Mouse (Mus musculus) cerebellum, adult 9-11 months (tissue): ENCODE data around the gene Smg9.

ENCODE experiments used
- DNase-seq: peaks from one replicate; pipeline ENCODE4 v3.0.0; 2022

Gene Smg9

DNA sequence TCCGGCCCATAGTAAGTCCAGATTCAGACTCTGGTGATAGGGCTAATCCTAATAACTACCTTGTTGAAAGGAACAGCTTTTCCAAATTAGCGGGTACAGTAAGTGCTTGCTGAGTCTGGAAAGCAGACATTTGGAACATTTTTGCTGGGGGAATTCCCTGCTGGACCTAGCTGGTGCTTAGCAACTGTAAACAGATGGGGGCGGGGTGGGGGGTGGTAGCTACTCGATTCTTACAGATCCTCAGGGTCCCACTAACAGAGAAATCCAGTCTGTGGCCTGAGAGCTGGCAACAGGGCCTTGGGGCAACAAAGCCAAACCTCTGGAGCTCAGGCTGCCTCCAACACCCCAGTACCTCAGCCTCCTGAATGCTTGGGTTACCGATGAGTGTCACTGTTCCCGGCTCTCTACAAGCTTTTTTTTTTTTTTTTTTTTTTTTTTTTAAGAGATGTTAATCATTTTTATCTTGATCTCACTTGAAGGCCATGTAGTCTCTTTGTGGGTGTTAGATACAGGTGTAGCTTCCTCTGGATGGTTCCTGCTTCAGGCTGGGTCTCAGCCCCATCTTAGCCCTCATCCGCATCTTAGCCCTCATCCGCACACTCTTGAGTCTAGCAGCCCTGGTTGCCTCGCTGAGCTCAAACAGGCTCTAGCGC lies 21.2 kb upstream of the Smg9 start:
- DNase-seq: no peak

DNA sequence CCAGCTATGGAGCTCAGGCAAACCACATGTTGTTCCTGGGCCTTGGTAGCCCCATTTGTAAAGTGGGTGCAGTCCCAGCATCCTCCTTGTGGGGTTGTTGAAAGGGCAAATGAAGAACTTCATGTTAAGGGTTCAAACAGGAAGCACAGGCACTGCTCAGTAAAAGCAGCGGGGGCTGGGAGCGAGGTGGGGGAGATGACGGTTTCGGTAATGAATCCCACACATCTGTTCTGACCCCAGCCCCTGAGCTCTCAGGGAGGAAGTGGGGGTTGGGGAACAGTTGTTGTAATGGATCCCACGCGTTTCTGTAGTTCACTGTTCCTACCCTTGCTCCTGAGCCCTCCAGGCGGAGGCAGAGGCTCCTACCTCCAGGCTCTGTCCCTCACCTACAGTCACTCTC lies 19.5 kb upstream of the Smg9 start:
- no peak for DNase-seq

- DNase-seq: no peak
Observed at GRCm38 (mm10) chr7:24380370-24380769, 19.0 kb upstream of the Smg9 start.

DNA sequence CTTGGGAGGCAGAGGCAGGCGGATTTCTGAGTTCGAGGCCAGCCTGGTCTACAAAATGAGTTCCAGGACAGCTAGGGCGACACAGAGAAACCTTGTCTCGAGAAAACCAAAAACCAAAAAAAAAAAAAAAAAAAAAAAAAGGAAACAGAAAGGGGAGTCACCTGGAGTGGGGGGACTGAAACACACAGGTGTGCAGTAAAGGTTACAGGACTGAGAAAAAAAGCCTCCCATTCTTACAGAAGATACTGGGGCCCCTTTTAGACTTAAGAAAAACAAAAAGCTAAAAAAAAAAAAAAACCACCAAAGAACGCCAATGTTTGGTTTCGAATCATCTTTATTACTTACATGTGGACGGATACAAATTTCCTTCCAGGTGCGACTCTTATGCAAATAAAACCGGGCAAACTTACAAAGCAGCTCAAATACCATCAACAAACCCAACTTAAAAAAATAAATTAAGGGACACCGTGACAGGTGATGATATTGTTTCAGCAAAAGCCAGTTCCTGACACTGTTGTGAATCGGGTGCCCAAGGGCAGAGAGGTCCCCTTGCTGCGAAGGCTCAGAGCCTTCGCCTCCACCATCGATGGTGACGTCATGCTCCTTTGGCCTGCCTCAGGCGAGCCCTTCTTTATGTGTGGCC lies 16.6 kb upstream of the Smg9 start:
- no peak for DNase-seq

DNA sequence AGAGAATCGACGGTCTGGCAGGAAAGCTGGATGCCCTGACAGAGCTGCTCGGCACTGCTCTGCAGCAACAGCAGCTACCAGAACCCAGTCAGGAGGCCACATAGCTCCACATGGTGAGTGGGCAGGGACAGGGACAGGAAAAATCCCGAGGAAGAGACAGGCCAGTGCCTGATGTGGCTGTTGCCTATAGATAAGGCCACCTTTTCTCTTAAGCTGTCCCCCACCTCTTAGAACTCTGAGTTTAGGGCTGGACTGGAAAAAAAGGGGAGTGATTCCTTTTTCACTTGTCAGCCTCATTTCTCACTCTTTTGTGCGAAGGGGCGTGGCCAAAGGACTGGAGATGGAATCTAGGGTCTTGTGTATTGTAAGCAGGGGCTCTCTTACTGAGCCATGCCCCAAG lies 15.3 kb upstream of the Smg9 start:
- DNase-seq: no peak

GRCm38 (mm10) chr7:24384827-24385226 lies 14.6 kb upstream of the Smg9 start:
- peak; percentile 62 for DNase-seq

- DNase-seq: no peak
Observed at GRCm38 (mm10) chr7:24387059-24387556, 12.3 kb upstream of the Smg9 start.

GRCm38 (mm10) chr7:24389516-24390187 lies 9.8 kb upstream of the Smg9 start:
- DNase-seq: no peak

GRCm38 (mm10) chr7:24390512-24390911 lies 8.9 kb upstream of the Smg9 start:
- DNase-seq: no peak

GRCm38 (mm10) chr7:24391077-24391476 lies 8.3 kb upstream of the Smg9 start:
- DNase-seq: no peak

GRCm38 (mm10) chr7:24391687-24392086 lies 7.7 kb upstream of the Smg9 start:
- no peak for DNase-seq

DNA sequence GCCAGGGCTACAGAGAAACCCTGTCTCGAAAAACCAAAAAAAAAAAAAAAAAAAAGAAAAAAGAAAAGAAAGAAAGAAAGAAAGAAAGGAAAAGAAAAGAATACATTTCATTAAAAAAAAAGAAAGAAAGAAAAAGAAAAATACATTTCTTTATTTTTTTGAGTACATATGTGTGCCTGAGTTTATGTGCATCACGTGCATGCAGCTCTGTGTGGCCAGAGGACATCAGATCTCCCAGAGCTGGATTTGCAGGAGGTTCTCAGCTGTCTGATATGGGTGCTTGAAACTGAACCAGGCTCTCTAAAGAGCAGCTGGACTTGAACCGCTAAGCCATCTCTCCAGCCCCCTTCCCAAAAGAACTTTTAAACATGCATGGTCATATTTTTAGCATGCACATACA lies 5.4 kb upstream of the Smg9 start:
- DNase-seq: no peak

GRCm38 (mm10) chr7:24394475-24395161 lies 4.8 kb upstream of the Smg9 start:
- no peak for DNase-seq

GRCm38 (mm10) chr7:24396832-24397231 lies 2.6 kb upstream of the Smg9 start:
- DNase-seq: no peak

- DNase-seq: no peak
Observed at GRCm38 (mm10) chr7:24398364-24398913, 980 bp upstream of the Smg9 start.

- DNase-seq: no peak
Observed at GRCm38 (mm10) chr7:24400082-24400452, 648 bp downstream of the Smg9 start.

GRCm38 (mm10) chr7:24400489-24400888 lies 1.1 kb downstream of the Smg9 start:
- peak; percentile 28 for DNase-seq

GRCm38 (mm10) chr7:24402851-24403250 lies 3.4 kb downstream of the Smg9 start:
- no peak for DNase-seq

DNA sequence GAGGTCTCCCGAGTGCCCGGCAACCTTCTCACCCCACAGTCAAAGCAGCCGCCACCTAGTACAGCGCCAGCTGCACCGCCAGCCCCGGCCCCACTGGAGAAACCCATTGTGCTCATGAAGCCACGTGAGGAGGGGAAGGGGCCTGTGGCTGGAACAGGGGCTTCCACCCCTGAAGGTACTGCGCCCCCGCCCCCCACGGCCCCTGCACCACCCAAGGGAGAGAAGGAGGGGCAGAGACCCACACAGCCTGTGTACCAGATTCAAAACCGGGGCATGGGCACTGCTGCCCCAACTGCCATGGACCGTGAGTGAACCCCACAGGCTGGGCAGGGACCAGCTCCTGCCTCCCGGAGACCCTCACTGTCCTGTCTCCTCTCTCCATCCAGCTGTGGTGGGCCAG lies 6.2 kb downstream of the Smg9 start:
- DNase-seq: peak; percentile 55

DNA sequence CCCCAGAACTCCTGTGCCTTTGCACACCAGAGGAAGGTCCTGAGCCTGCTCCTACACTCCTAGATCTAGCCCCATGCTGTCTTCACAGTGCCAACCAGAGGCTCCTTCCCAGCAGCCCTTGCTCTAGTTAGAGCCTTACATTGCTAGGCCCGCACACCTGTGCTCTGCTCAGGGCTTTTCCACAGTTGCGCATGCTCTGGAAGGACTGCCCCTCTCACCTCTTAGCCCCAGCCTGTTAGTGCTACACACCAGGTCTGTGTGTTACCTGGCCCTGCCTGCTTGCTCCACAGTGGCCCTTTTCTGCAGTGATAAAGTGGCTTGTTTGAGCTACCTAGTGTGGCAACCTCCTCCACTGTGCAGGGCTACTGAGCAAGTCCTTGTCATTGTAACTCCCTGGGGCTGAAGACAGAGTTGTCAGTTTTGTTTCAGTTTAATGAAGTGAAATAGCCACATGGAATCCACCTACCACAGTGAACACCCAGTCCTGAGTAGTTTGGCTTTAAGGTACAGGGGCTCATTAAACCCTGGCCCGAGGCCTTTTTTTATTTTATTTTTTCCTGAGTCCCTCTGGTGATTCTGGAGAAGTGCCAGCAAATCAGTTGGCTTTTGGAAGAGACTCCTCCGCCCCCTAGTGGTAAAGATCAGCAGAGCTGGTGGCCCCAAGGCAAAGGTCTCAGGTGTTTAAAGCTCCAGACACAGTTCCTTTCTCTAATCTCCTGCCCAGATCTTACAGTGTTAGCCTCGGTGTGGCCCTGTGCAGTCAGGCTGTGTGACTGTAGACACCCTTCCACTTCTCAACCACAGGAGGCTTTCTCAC lies 7.3 kb downstream of the Smg9 start:
- peak; percentile 87 for DNase-seq

DNA sequence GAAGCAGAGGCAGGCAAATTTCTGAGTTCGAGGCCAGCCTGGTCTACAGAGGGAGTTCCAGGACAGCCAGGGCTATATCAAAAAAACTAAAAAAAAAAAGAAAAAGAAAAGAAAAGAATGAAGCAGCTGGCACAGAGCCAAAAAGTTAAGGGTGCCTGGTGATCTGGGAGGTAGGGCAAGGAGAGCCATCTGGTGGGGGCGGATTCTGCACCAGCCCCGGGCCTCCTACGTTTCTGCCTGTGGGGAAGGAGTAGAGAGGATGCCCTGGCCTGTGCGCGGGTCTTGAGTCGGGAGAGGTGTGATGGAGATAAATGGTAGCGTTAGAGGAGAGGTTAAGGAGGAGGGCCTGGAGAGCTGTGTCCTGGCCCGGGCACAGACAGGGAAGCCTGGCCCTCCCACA lies 8.8 kb downstream of the Smg9 start:
- peak; percentile 56 for DNase-seq

DNA sequence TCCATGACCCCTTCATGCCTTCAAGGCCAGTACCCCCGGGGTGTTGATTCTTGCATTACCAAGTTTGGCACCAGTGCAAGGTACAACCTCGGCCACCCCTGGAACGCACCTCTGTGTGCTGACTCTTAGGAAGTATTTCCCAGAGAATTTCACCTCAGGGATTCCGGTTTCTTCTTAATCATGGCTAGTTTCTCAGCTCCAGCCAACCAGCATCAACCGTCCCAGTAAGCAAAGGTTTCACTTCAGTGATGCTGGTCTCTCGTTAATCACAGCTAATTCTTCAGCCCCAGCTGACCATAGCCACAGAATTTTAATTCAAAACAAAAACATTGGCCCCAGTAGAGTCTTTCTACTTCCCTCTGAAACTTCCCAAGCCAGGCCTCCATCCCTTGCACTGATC lies 10.7 kb downstream of the Smg9 start:
- no peak for DNase-seq
